Mouse (Mus musculus) left cerebral cortex, postnatal 14 days (tissue): ENCODE measurements around the gene Gm28998. TPM values are rescaled to one million over a fixed set of nuclear protein-coding genes. Genes with fewer than 3 reads are reported as not detected.
"Not testable (repeated sequence)": the region's sequence is repeated elsewhere in the genome, so short reads cannot be mapped to it uniquely, and the experiment has no call there.

Source experiments
- DNase-seq, 2 experiments: peaks; one replicate each; pipeline ENCODE4 v3.0.0; 2021 to 2022; ENCODE audit warnings: low spot score in 2 of 2, mixed read lengths in 1 of 2
- intact Hi-C: fragments of 180-260 bp; cut with DNase I; formaldehyde crosslinking; loops from one replicate; pipeline ENCODE4 v1.15.1; 2025
- long read RNA-seq, 2 experiments: library from polyadenylated mRNA; stranded (forward); transcript quantifications; one replicate each; pipeline ENCODE4 v2.0.0; 2021
- total RNA-seq, 2 experiments: library from RNA; stranded (reverse); gene quantifications; 2 replicates each; pipeline ENCODE4 v1.2.3; 2021

Gene Gm28998
- not detected for total RNA-seq
- long read RNA-seq, experiment 1, result 0 reads
- long read RNA-seq, experiment 2, result 0 reads

GRCm38 (mm10) chrY:7253487-7253886 lies at the start of gene Gm28998:
TSS of gene Gm28998 (plus strand) at chrY:7253787.
- DNase-seq, intact Hi-C loops: not testable (repeated sequence)

Other genes with a start within 250 kb of the Gm28998 start
- not detected for gene Gm21244, start 84.5 kb upstream of the Gm28998 start, total RNA-seq
- not detected for gene Gm21788, start 151.2 kb downstream of the Gm28998 start, total RNA-seq